Mouse (Mus musculus) midbrain, embryonic 15.5 days (tissue): ENCODE data around the gene Ndufaf2. TPM values are rescaled to one million over a fixed set of nuclear protein-coding genes. Genes with fewer than 3 reads are reported as not detected.

Experiments used
- polyA plus RNA-seq: library from polyadenylated mRNA; unstranded; fragments of >200 nt; fragmentation: Nextera tagmentation; extraction: Ambion mirVana; gene quantifications from 2 replicates; pipeline ENCODE4 v1.2.1, GENCODE M21; 2015

Ndufaf2 gene
- polyA plus RNA-seq, 1 experiment from 2014 or later = 65.8 TPM

Other genes starting within 250 kb of the Ndufaf2 start
- gene Smim15, start 114.2 kb downstream of the Ndufaf2 start, polyA plus RNA-seq = 32.3 and 33.1 TPM in 2 replicates
- 33.7 and 36.1 TPM in 2 replicates for gene Ercc8, start 108 bp upstream of the Ndufaf2 start, polyA plus RNA-seq
- 1.6 TPM in 2 replicates for gene Elovl7, start 55.8 kb upstream of the Ndufaf2 start, polyA plus RNA-seq
- 1.8 and 2.4 TPM in 2 replicates for gene Depdc1b, start 157.7 kb upstream of the Ndufaf2 start, polyA plus RNA-seq